In the genomic region with DNA sequence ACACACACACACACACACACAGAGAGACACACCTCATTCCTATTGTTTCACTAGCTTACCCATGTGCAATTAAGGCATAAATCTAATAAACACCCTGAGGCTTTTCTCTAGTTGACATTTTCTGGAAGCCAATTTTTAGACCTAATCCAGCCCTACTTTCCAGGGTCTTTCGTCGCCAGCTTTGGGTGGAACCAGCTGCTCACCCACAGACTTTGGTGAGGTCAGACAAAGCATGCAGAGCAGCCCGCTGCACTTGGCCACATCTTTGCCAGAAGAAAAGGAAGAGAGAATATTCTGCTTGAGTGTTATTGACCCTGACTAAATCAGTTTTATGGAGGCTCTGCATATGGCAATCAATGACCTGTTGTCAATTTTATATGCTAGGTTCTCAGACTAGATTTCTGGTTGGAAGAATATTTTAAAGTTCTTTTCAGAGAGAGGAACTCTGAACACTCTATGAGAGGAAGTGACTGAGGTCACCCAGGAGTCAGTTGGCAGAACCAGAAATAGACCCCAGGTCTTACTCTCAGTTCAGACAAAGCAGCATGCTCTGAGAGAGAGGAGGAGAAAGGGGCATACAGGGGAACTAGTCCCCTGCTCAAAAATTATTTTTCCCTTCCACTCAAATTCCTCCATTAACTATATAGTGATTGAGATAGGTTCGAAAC, we compare ENCODE assay signal across 25 mouse cellular contexts. TPM values are rescaled to one million over a fixed set of nuclear protein-coding genes. Genes with fewer than 3 reads are reported as not detected.
DNase-seq lines count a peak whose midpoint lies in the region; ATAC-seq lines count a peak whose summit lies in the region.
"Had no signal": no experiment of that assay in that cellular context is flagged by ENCODE, and none has a peak within 500 bp of the region (broad histone marks: within the 10 kb centered on the region; RNA-seq: fewer than 3 reads in every experiment).

No protein-coding gene starts in this region.

- no peaks in the 10 kb centered on the region for H3K4me1 ChIP-seq in heart, embryonic 16.5 days (ENCODE audit: control insufficient read depth, insufficient read depth, low read length)
- no peaks in the 10 kb centered on the region for H3K4me1 ChIP-seq in liver, embryonic 16.5 days (ENCODE audit: control insufficient read depth, low read depth, low read length)
- H3K4me1 ChIP-seq in intestine, embryonic 16.5 days (ENCODE audit: control insufficient read depth, insufficient read depth, low read length): no peaks in the 10 kb centered on the region
- H3K4me1 ChIP-seq: embryonic facial prominence, embryonic 10.5 days; neural tube, embryonic 13.5 days had no signal

- H3K36me3 ChIP-seq in heart, embryonic 16.5 days (ENCODE audit: control insufficient read depth, insufficient read depth): no peaks in the 10 kb centered on the region
- H3K36me3 ChIP-seq in liver, embryonic 16.5 days (ENCODE audit: control insufficient read depth, insufficient read depth): no peaks in the 10 kb centered on the region
- no peaks in the 10 kb centered on the region for H3K36me3 ChIP-seq in intestine, embryonic 16.5 days (ENCODE audit: control insufficient read depth, insufficient read depth, low read length)
- H3K36me3 ChIP-seq: embryonic facial prominence, embryonic 10.5 days; neural tube, embryonic 13.5 days had no signal

- H3K9me3 ChIP-seq in heart, embryonic 16.5 days (replicated peaks; ENCODE audit: control insufficient read depth, low read length): no peaks in the 10 kb centered on the region
- no peaks in the 10 kb centered on the region for H3K9me3 ChIP-seq in liver, embryonic 16.5 days (replicated peaks; ENCODE audit: control insufficient read depth, low read length)
- no peaks in the 10 kb centered on the region for H3K9me3 ChIP-seq in intestine, embryonic 16.5 days (ENCODE audit: control insufficient read depth, low read length)
- H3K9me3 ChIP-seq: embryonic facial prominence, embryonic 10.5 days; megakaryocyte, embryonic 14.5 days; neural tube, embryonic 13.5 days had no signal

- ATAC-seq in heart, embryonic 16.5 days (replicated peaks; ENCODE audit: extremely low read depth, insufficient read depth, low FRiP score): no peak
- ATAC-seq in liver, embryonic 16.5 days (ENCODE audit: low read depth): 0 out of 2 replicates have a peak, but pooled peaks have one; percentile 30
- ATAC-seq in cerebellum, adult (ENCODE audit: insufficient number of reproducible peaks, low FRiP score, low TSS enrichment): no peak
- no peak for ATAC-seq in intestine, embryonic 16.5 days
- ATAC-seq: forebrain, embryonic 16.5 days had no signal

- H3K4me3 ChIP-seq in heart, embryonic 16.5 days (ENCODE audit: low read length): no peak overlapping the region
- H3K4me3 ChIP-seq in liver, embryonic 16.5 days (ENCODE audit: low read depth, low read length): no peak overlapping the region
- H3K4me3 ChIP-seq in intestine, embryonic 16.5 days (ENCODE audit: low read length): no peak overlapping the region
- H3K4me3 ChIP-seq: embryonic facial prominence, embryonic 10.5 days; megakaryocyte, embryonic 14.5 days; neural tube, embryonic 13.5 days had no signal

- no peaks in the 10 kb centered on the region for H3K27me3 ChIP-seq in heart, embryonic 16.5 days (ENCODE audit: control insufficient read depth, insufficient read depth, low read length)
- H3K27me3 ChIP-seq in liver, embryonic 16.5 days (ENCODE audit: control insufficient read depth, insufficient read depth, low read depth, low read length): no peaks in the 10 kb centered on the region
- no peaks in the 10 kb centered on the region for H3K27me3 ChIP-seq in intestine, embryonic 16.5 days (replicated peaks; ENCODE audit: control insufficient read depth, insufficient read depth, low read length)
- H3K27me3 ChIP-seq: megakaryocyte, embryonic 14.5 days; neural tube, embryonic 13.5 days had no signal

- H3K4me2 ChIP-seq in heart, embryonic 16.5 days (ENCODE audit: low read depth, low read length): no peak overlapping the region
- no peak overlapping the region for H3K4me2 ChIP-seq in liver, embryonic 16.5 days (ENCODE audit: low read depth, low read length)
- H3K4me2 ChIP-seq in intestine, embryonic 16.5 days (ENCODE audit: low read depth, low read length): no peak overlapping the region
- H3K4me2 ChIP-seq: lung, embryonic 14.5 days; neural tube, embryonic 13.5 days had no signal

- no peak for DNase-seq in heart, postnatal 4 days
- peak; percentile 37 for DNase-seq in thymus, postnatal 14 days
- DNase-seq in thymus, postnatal 36 days: no peak
- no peak for DNase-seq in left cerebral cortex, adult 8-10 months (ENCODE audit: low spot score in 2 of 2)
- DNase-seq: cerebellum, postnatal 14 days; lung, embryonic 14.5 days; right cerebral cortex, postnatal 4 days had no signal

- 76% methylated on average over 4 of the region's 4 CpGs for WGBS in heart, embryonic 16.5 days
- 37% methylated on average over 4 of the region's 4 CpGs for WGBS in liver, embryonic 16.5 days (ENCODE audit: insufficient replicate concordance)
- 75% methylated on average over 4 of the region's 4 CpGs for WGBS in intestine, embryonic 16.5 days

- H3K9ac ChIP-seq in heart, embryonic 16.5 days (ENCODE audit: low read length): no peak overlapping the region
- no peak overlapping the region for H3K9ac ChIP-seq in liver, embryonic 16.5 days (ENCODE audit: low read depth, low read length)
- H3K9ac ChIP-seq in intestine, embryonic 16.5 days (ENCODE audit: low read depth, low read length): no peak overlapping the region
- H3K9ac ChIP-seq: lung, embryonic 14.5 days; neural tube, embryonic 13.5 days had no signal

- peak overlapping the region; percentile 53; the same call in 1 of the 2 replicates for H3K27ac ChIP-seq in heart, embryonic 16.5 days (ENCODE audit: low read length)
- H3K27ac ChIP-seq in liver, embryonic 16.5 days (ENCODE audit: low read length): 0 out of 2 replicates have a peak overlapping the region, but pooled peaks have one; percentile 24
- no peak overlapping the region for H3K27ac ChIP-seq in intestine, embryonic 16.5 days (ENCODE audit: low read length)
- H3K27ac ChIP-seq: embryonic facial prominence, embryonic 10.5 days; neural tube, embryonic 13.5 days had no signal

RNA-seq across cellular contexts. Expression of gene Ikzf1, which starts 17.4 kb away (rescaled TPM):
- 3.9 and 15.1 TPM in 2 replicates for polyA plus RNA-seq in heart, embryonic 16.5 days (2015; fragmentation: Nextera tagmentation; extraction: Ambion mirVana)
- total RNA-seq in heart, postnatal 4 days (2021): 1 to 10 TPM; 1.7 to 1.8 TPM
- polyA plus RNA-seq in liver, embryonic 16.5 days (2015; fragmentation: Nextera tagmentation; extraction: Ambion mirVana): 32.8 and 35.1 TPM in 2 replicates
- 1 to 10 TPM; 2.8 to 7.6 (median 6.1) TPM for total RNA-seq in left cerebral cortex, adult 8-10 months (2022)
- polyA plus RNA-seq in intestine, embryonic 16.5 days (2015; fragmentation: Nextera tagmentation; extraction: Ambion mirVana): 1.5 and 1.9 TPM in 2 replicates

RNA-seq across cellular contexts. Expression of gene 4930512M02Rik, which starts 39.8 kb away (rescaled TPM):
- not detected in 2 replicates for polyA plus RNA-seq in heart, embryonic 16.5 days (2015; fragmentation: Nextera tagmentation; extraction: Ambion mirVana)
- not detected for total RNA-seq in heart, postnatal 4 days (2021)
- polyA plus RNA-seq in liver, embryonic 16.5 days (2015; fragmentation: Nextera tagmentation; extraction: Ambion mirVana): not detected in 2 replicates
- not detected for total RNA-seq in left cerebral cortex, adult 8-10 months (2022)
- not detected in 2 replicates for polyA plus RNA-seq in intestine, embryonic 16.5 days (2015; fragmentation: Nextera tagmentation; extraction: Ambion mirVana)
- total RNA-seq: adrenal gland, adult 18-20 months; ES-E14; gastrocnemius, adult 8-10 months; heart, adult 8-10 months; heart, postnatal 25 days; left cerebral cortex, adult 18-20 months had no signal
- polyA plus RNA-seq: embryonic facial prominence, embryonic 10.5 days; forebrain, embryonic 16.5 days; kidney, embryonic 14.5 days; large intestine, adult 2 months; limb, embryonic 11.5 days; lung, embryonic 14.5 days; neural tube, embryonic 13.5 days; stomach, embryonic 16.5 days had no signal
